Mouse (Mus musculus) retina, adult 2 months (tissue): Measurements from ENCODE around the gene Dglucy.
"Not testable (repeated sequence)": the region's sequence is repeated elsewhere in the genome, so short reads cannot be mapped to it uniquely, and the experiment has no call there.

Experiments used
- DNase-seq: peaks from one replicate; pipeline ENCODE4 v3.0.0-alpha.2; 2012; ENCODE audit warnings: low read depth, low spot score

Dglucy gene

GRCm38 (mm10) chr12:100780416-100780815, 1.6 kb downstream of the Dglucy start:
- no peak for DNase-seq

- DNase-seq, result no peak
Observed at GRCm38 (mm10) chr12:100781428-100782120, 2.7 kb downstream of the Dglucy start.

- no peak for DNase-seq
Observed at GRCm38 (mm10) chr12:100784152-100784551, 5.3 kb downstream of the Dglucy start.

DNA sequence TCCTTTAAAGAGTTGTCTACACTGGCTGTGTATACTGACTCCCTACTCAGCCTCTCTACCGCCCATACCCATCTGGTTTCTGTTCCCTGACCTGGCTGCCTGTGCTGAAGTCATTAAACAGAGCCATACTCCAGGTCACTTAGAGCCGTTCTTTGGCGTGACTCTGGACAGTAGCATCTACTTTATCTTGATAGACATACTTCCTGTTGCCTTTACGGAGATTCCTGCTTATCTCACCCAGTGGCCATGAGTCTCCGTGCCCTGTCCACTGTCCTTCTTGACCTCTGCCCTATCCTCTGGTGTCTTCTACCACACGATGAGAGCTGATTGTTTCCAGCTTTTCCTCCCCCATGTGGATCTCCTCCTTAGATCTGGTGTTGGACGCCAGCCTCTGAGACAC, 6.5 kb downstream of the Dglucy start:
- no peak for DNase-seq

DNA sequence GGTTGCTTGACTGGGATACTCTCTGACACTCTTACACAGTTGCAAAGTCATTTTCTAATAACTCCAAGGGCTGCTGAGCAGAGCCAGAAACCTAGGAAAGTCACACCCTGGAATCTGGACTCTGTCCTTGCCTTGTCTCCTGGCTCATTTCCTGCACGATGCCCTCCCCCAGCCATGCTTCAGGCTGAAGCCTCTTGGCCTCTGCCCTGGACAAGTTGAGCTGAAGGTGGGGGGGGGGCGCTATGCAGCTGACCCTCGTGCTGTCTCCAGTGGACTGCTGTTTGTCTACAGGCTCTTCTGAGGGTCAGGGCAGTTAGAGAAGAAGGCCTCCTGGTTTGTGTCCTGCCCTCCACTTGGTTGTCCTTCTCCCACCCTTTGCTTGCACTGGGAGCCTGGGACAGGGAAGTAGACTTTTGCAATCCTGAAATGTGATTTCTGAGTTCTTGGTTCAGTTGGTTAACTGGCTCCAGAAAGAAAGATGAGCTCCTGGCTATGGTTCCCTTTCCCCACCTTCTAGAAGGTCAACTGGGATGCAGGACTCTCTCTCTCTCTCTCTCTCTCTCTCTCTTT, 11.2 kb downstream of the Dglucy start:
- DNase-seq, result no peak

GRCm38 (mm10) chr12:100791425-100791824, 12.6 kb downstream of the Dglucy start:
- no peak for DNase-seq

GRCm38 (mm10) chr12:100794450-100795230, 15.8 kb downstream of the Dglucy start:
- DNase-seq, result no peak

- no peak for DNase-seq
Observed at GRCm38 (mm10) chr12:100795390-100796036, 16.7 kb downstream of the Dglucy start.

GRCm38 (mm10) chr12:100803391-100803790, 24.5 kb downstream of the Dglucy start:
- DNase-seq, result not testable (repeated sequence)

- no peak for DNase-seq
Observed at GRCm38 (mm10) chr12:100807280-100807679, 28.4 kb downstream of the Dglucy start.

DNA sequence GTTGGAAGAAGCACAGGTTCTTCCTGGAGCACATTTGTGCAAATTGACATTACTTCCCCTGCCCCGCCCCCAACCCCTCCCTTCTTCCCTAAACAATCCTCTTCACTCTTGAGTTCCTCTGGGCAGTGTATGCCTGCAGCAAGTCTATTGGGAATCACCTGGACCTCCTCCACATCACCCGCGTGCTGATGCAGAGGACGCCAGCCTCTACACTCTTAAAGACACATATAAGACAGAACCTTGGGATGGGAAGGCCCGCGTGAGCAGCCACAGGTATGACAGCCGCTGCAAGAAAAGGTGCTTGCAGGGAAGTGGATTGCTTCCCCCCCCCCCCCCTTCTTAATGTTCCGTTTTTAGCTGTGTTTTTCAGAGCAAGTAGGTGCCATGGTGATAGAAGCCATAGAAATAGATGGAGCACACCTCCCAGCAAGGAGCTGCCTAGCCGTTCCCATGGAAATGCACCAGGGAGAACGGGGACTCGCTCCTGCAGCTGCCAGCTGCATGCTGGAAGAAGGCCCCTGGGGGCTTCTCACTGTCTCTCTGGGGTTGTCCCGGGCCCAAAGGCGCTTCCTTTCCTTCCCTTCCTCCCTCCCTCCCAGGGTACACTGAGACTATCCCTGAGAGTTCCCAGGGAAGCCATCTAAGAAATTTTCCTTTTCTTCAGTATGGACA, 29.9 kb downstream of the Dglucy start:
- DNase-seq, result no peak

DNA sequence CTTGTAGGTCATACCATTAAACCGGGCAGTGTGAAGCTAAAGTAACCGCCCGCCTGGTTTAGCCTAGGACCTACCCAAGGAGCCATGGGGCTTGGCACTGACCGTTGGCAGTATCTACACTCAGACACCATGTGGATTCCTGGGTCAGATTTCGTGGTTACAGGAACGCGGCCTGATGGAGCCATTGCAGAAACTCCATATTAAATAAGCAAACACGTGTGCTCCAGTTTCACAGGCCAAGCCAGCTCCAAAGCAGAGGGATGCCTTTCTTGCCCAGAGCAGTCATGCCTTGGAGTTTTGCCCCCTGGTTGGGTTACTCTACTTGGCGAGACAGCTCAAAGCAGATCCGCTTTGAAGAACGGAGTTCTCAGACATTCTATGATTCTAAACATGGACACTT, 31.7 kb downstream of the Dglucy start:
- DNase-seq, result no peak

- no peak for DNase-seq
Observed at GRCm38 (mm10) chr12:100813901-100814300, 35.0 kb downstream of the Dglucy start.

DNA sequence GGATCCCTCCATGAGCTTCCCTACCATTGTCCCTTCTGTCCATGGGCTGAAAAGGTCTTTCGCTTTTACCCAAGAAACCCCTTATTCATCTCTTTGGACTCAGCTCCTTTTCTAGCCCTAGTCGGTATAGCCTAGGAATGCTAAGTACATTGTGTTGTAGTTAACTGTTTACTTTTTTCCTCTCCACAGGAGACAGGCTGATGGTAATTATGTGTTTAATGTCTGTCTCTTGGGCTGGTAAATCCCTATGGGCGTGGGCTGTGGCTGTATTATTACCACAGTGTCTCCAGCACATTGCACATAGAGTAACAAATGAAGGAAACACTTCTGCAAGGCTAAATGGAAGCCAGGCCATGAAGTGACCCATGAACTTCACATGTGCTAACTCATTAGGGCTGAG, 35.8 kb downstream of the Dglucy start:
- no peak for DNase-seq

GRCm38 (mm10) chr12:100816906-100817305, 38.0 kb downstream of the Dglucy start:
- no peak for DNase-seq

DNA sequence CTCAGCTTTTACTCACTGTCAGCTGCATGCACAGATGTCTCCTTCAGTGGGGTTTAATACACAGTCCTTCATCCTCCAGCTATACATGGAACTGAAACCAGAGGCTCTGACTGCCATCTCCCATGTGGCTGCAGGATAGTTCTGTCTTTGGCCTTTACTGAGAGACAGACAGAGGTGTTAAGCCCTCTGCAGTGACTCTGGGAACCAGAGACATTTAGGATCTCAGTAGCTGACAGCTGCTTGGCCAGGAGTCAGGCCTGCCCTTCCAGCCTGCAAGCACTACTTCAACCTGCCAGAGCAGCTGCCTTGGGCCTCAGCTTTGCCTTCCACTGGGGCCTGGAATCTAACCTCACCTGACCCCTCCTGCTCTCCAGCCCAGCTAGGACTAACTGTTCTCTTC, 41.1 kb downstream of the Dglucy start:
- no peak for DNase-seq

DNA sequence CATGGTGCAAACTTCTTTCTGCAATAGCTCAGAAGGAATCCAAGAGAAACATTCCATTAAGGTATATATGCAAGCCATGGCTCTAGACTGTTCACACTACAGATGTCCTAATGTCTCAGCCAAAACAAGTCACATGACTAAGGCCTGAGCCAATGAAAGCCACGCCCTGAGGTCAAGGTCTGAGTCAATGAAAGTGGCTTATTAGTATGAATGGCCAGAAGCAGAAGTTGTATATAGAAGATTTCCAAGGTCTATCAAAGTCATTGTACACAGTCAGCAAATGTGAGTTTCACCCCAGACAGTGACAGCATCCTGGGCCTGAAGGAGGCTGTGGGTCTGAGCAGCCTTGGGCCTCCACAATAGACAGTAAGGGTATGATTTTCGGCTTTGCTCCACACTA, 52.2 kb downstream of the Dglucy start:
- no peak for DNase-seq

DNA sequence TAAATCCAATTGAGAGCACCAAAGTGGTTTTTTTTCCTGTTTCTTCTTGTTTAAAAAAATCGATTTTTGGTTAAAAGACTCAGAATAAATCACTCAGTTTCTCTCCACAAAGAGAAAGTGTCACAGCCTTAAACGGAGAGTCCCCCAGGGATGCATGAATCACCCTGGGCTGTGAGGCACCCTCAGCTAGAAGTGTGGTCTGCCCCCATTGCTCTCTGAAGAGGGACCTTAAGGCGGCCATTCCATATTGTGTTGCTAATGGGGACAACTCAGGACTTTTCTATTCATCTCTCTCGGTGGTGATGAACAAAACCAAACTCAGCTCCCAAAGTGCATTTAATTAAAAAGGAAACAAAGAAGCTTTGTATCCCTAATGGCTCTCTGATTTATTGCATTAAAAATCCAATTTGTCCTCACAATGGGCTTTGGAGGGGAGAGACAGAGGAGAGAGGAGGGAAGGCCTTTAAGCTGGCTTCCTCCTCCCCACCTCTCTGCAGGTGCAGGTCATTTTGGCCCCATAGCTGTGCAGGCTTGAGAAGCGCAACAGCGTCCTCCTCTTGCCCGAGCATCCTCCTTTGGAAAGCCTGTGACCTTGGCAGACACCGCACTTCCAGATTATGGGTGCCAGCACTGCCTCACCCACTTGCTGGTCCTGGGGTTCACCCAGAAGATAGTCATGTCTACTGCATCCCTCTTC, 52.9 kb downstream of the Dglucy start:
- DNase-seq, result no peak

GRCm38 (mm10) chr12:100837208-100837607, 58.4 kb downstream of the Dglucy start:
- DNase-seq, result no peak

DNA sequence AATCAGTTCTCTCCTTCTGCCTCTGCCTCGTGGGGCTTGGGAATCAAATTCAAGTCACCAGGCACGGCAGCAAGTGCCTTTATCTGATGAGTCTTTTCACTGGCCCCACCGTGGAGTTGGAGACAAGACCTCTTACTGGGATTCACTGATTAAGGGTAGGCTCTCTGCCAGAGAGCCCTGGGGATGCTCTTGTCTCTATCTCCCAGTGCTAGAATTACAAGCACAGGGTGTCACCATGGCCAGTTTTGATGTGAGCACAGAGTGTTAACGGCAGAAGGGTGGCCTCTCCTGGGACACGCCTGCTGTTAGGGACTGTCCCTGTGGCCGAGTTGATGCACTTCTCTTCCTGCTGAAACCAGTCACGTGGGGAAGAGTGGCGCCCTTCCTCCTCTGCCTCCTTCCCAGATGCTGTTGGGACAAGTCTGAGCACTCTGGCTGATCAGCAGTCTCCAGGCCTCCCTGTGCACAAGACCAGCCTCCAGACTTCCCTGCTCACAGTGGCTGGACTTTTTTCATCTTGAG, 60.3 kb downstream of the Dglucy start:
- no peak for DNase-seq

DNA sequence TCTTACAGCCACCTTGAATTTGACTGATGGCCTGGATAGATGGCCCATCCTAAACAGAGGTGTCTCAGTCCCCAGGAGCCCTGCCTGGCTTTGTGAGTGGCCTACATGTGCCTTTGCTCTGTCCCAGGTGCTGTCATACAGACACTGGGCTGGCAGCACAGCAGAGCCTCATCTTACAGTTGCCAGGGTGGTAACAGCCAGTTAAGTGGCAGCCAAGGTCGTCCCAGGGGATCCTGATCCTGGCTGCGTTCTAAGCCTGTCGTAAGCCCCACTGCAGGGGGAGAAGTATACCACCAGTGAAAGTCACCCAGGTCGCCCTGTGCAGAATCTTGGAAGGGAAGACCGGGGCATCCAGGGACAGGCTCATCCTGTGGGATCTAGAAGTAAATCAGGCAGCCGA, 61.1 kb downstream of the Dglucy start:
- DNase-seq, result no peak
